Mouse (Mus musculus) G1E (cell line): ENCODE results near the gene Usp34.
"Not testable (repeated sequence)": the region's sequence is repeated elsewhere in the genome, so short reads cannot be mapped to it uniquely, and the experiment has no call there.

Source experiments
- CTCF ChIP-seq: IDR thresholded peaks from 2 replicates; pipeline ENCODE4 v1.5.1; 2012; ENCODE audit warnings: low read depth, low read length, inconsistent platforms, mixed read lengths
- GATA1 ChIP-seq: IDR thresholded peaks from 2 replicates; pipeline ENCODE4 v1.6.1; 2012; ENCODE audit warnings: borderline replicate concordance, low read length, inconsistent platforms, mixed read lengths
- GATA2 ChIP-seq: IDR thresholded peaks from 2 replicates; pipeline ENCODE4 v1.6.1; 2012; ENCODE audit warnings: low read depth, low read length, inconsistent platforms, borderline replicate concordance
- POLR2AphosphoS5 ChIP-seq: IDR thresholded peaks from 2 replicates; pipeline ENCODE4 v1.6.1; 2012; ENCODE audit warnings: low read depth, low read length, inconsistent platforms; ENCODE audit not compliant: insufficient replicate concordance
- TAL1 ChIP-seq: conservative IDR thresholded peaks from 2 replicates; pipeline ENCODE4 v1.6.1; 2012; ENCODE audit warnings: low read depth, low read length, inconsistent platforms, mixed read lengths

DNA sequence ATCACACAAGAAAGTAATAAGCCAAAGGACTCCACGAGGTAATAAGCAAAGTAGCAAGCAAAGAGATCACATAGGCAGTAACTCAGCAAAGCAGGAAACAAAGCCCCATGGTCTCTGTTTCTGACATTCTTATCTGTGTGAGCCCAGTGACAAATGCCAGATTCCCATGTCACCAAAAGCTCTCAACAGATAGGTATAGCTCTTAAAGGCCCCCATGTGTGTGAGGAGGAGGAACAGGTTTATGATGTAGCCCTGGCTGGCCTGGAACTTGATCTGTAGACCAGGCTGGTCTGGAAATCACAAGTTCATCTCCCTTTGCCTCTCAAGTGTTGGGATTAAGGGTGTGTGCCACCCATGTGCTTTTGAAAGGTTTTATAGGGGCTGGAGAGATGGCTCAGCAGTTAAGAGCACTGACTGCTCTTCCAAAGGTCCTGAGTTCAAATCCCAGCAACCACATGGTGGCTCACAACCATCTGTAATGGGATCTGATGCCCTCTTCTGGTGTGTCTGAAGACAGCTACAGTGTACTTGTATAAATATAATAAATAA is 53.1 kb downstream of the Usp34 start:
- not testable (repeated sequence) for TF ChIP-seq CTCF, GATA1, POLR2AphosphoS5, TAL1, GATA2
